Mouse (Mus musculus): ENCODE measurements around the gene Slfn3. TPM values are rescaled to one million over a fixed set of nuclear protein-coding genes. Genes with fewer than 3 reads are reported as not detected.

The Slfn3 gene
- polyA plus RNA-seq (2015; fragmentation: Illumina TruSeq; extraction: RNeasy Lipid Tissue Mini Kit (QIAGEN cat#74804); ENCODE audit: low read depth, low replicate concordance), result 0.45 TPM

GRCm38 (mm10) chr11:83191134-83191893, at the start of gene Slfn3:
Gene Slfn3, plus strand, starts transcription at chr11:83191330.

GRCm38 (mm10) chr11:83174948-83175539, 16.1 kb upstream of the Slfn3 start, which contains the start of gene Slfn4:
Gene Slfn4, plus strand, starts transcription at chr11:83175186.

Other genes starting within 250 kb of the Slfn3 start
- 3.8 TPM for gene Slfn5, start 240.0 kb upstream of the Slfn3 start, polyA plus RNA-seq (2015; fragmentation: Illumina TruSeq; extraction: RNeasy Lipid Tissue Mini Kit (QIAGEN cat#74804); ENCODE audit: low read depth, low replicate concordance)
- 0.28 TPM for gene Slfn9, start 199.5 kb upstream of the Slfn3 start, polyA plus RNA-seq (2015; fragmentation: Illumina TruSeq; extraction: RNeasy Lipid Tissue Mini Kit (QIAGEN cat#74804); ENCODE audit: low read depth, low replicate concordance)
- gene Slfn8, start 170.5 kb upstream of the Slfn3 start, polyA plus RNA-seq (2015; fragmentation: Illumina TruSeq; extraction: RNeasy Lipid Tissue Mini Kit (QIAGEN cat#74804); ENCODE audit: low read depth, low replicate concordance), result 0.48 TPM
- gene Slfn2, start 126.2 kb upstream of the Slfn3 start, polyA plus RNA-seq (2015; fragmentation: Illumina TruSeq; extraction: RNeasy Lipid Tissue Mini Kit (QIAGEN cat#74804); ENCODE audit: low read depth, low replicate concordance), result 3.9 TPM
- not detected for gene Slfn1, start 74.5 kb upstream of the Slfn3 start, polyA plus RNA-seq (2015; fragmentation: Illumina TruSeq; extraction: RNeasy Lipid Tissue Mini Kit (QIAGEN cat#74804); ENCODE audit: low read depth, low replicate concordance)
- not detected for gene Slfn4, start 16.1 kb upstream of the Slfn3 start, polyA plus RNA-seq (2015; fragmentation: Illumina TruSeq; extraction: RNeasy Lipid Tissue Mini Kit (QIAGEN cat#74804); ENCODE audit: low read depth, low replicate concordance)
- gene Slfn14, start 95.4 kb downstream of the Slfn3 start, polyA plus RNA-seq (2015; fragmentation: Illumina TruSeq; extraction: RNeasy Lipid Tissue Mini Kit (QIAGEN cat#74804); ENCODE audit: low read depth, low replicate concordance), result not detected
- 152 TPM for gene Ap2b1, start 107.7 kb downstream of the Slfn3 start, polyA plus RNA-seq (2015; fragmentation: Illumina TruSeq; extraction: RNeasy Lipid Tissue Mini Kit (QIAGEN cat#74804); ENCODE audit: low read depth, low replicate concordance)
- 8.5 TPM for gene Pex12, start 111.3 kb downstream of the Slfn3 start, polyA plus RNA-seq (2015; fragmentation: Illumina TruSeq; extraction: RNeasy Lipid Tissue Mini Kit (QIAGEN cat#74804); ENCODE audit: low read depth, low replicate concordance)
- 199 TPM for gene Rasl10b, start 217.8 kb downstream of the Slfn3 start, polyA plus RNA-seq (2015; fragmentation: Illumina TruSeq; extraction: RNeasy Lipid Tissue Mini Kit (QIAGEN cat#74804); ENCODE audit: low read depth, low replicate concordance)
- gene Gas2l2, start 238.1 kb downstream of the Slfn3 start, polyA plus RNA-seq (2015; fragmentation: Illumina TruSeq; extraction: RNeasy Lipid Tissue Mini Kit (QIAGEN cat#74804); ENCODE audit: low read depth, low replicate concordance), result 0.39 TPM
- 0.70 TPM for gene 1700020L24Rik, start 246.3 kb downstream of the Slfn3 start, polyA plus RNA-seq (2015; fragmentation: Illumina TruSeq; extraction: RNeasy Lipid Tissue Mini Kit (QIAGEN cat#74804); ENCODE audit: low read depth, low replicate concordance)